Mouse (Mus musculus) liver, embryonic 16.5 days (tissue): ENCODE results near the gene Grin2b. TPM values are rescaled to one million over a fixed set of nuclear protein-coding genes. Genes with fewer than 3 reads are reported as not detected.

ENCODE experiments used
- ATAC-seq: fragments of 200-750 bp; cut with Nextera tagmentation; 2 replicates; pipeline ENCODE4 v1.8.0; 2017; ENCODE audit warnings: low read depth, mild to moderate bottlenecking, moderate number of reproducible peaks, moderate library complexity
- H3K27ac ChIP-seq: fragments of 300-500 bp; sonication (generic); 2 replicates; pipeline ENCODE4 v1.5.1; 2014; ENCODE audit warnings: mild to moderate bottlenecking, low read length
- H3K27me3 ChIP-seq: fragments of 300-500 bp; sonication (generic); 2 replicates; pipeline ENCODE4 v1.6.1; 2014; ENCODE audit warnings: low read depth, low read length, mixed read lengths; ENCODE audit not compliant: control insufficient read depth, insufficient read depth
- H3K36me3 ChIP-seq: fragments of 300-500 bp; sonication (generic); 2 replicates; pipeline ENCODE4 v1.6.1; 2014; ENCODE audit warnings: mild to moderate bottlenecking; ENCODE audit not compliant: control insufficient read depth, insufficient read depth
- H3K4me1 ChIP-seq: fragments of 300-500 bp; sonication (generic); 2 replicates; pipeline ENCODE4 v1.6.1; 2014; ENCODE audit warnings: low read depth, low read length, mixed read lengths; ENCODE audit not compliant: control insufficient read depth
- H3K4me2 ChIP-seq: fragments of 300-500 bp; sonication (generic); 2 replicates; pipeline ENCODE4 v1.6.1; 2014; ENCODE audit warnings: low read depth, low read length, mixed read lengths
- H3K4me3 ChIP-seq: fragments of 300-500 bp; sonication (generic); 2 replicates; pipeline ENCODE4 v1.5.1; 2014; ENCODE audit warnings: low read depth, mild to moderate bottlenecking, low read length
- H3K9ac ChIP-seq: fragments of 300-500 bp; sonication (generic); 2 replicates; pipeline ENCODE4 v1.6.1; 2014; ENCODE audit warnings: low read depth, low read length
- H3K9me3 ChIP-seq: fragments of 300-500 bp; sonication (generic); replicated peaks from 2 replicates; pipeline ENCODE4 v1.6.1; 2016; ENCODE audit warnings: low read length; ENCODE audit not compliant: control insufficient read depth
- WGBS: fragments of 180-500 bp; shearing (Covaris S2); extraction: QIAGEN DNeasy Blood & Tissue Kit; methylation state at CpG from one replicate; pipeline ENCODE4 v1.1.7; 2014; ENCODE audit not compliant: insufficient replicate concordance; 5-methylcytosine and 5-hydroxymethylcytosine counted together
- polyA plus RNA-seq: library from polyadenylated mRNA; unstranded; fragments of >200 nt; fragmentation: Nextera tagmentation; extraction: Ambion mirVana; gene quantifications from 2 replicates; pipeline ENCODE4 v1.2.1, GENCODE M21; 2015

Grin2b gene
- polyA plus RNA-seq, 1 experiment from 2014 or later, result not detected

DNA sequence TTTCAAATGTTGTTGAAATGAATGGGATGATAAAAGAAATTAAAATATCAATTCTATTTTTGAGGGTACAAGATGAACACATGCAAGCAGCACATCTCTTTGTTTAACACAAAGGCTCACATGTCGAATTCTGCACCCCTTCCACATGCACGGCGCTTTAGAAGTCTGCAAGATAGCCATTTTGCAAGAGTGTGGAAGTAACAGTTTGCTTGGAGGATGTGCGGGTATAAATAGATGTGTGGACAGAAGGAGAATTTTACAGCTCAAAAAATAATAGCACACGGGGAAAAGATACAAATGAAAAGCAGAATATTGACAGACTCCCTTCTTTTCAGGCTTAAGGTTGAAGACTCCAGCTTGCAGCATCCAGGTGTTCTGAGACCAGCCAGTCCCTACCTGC, 2.9 kb downstream of the Grin2b start:
- Histone ChIP-seq H3K4me1 (no peaks in the 10 kb centered on the region), H3K27me3 (peaks cover 22% of the 10 kb centered on the region), H3K9me3 (no peaks in the 10 kb centered on the region), H3K4me2 (no peak overlapping the region), H3K9ac (no peak overlapping the region), H3K27ac (no peak overlapping the region), H3K4me3 (no peak overlapping the region), H3K36me3 (no peaks in the 10 kb centered on the region)
- 57% methylated on average over 5 of the region's 5 CpGs for WGBS
- ATAC-seq, result no peak

DNA sequence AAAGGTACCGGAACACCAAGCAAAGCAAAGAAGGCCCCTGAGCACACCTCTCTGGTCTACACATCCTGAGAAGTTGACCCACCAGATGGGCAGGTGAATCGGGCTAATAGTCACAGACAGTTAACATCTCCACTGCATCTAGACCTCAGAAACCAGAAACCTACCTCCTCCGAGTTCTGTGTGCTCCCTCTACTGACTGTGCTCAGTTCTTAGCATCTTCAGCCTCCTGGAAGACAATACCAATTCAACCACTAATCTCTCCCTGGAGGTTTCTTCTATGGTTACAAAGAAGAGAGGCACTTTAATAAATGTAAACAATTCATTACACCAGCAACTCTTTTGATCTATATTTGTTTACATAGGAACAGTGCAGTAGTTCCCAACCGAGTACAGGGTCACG, 6.0 kb downstream of the Grin2b start:
- no peak for ATAC-seq
- Histone ChIP-seq H3K27ac (no peak overlapping the region), H3K4me1 (no peaks in the 10 kb centered on the region), H3K9me3 (no peaks in the 10 kb centered on the region), H3K36me3 (no peaks in the 10 kb centered on the region), H3K4me3 (no peak overlapping the region), H3K9ac (no peak overlapping the region), H3K4me2 (no peak overlapping the region), H3K27me3 (peaks cover 15% of the 10 kb centered on the region)
- 62% methylated on average over 5 of the region's 5 CpGs for WGBS

DNA sequence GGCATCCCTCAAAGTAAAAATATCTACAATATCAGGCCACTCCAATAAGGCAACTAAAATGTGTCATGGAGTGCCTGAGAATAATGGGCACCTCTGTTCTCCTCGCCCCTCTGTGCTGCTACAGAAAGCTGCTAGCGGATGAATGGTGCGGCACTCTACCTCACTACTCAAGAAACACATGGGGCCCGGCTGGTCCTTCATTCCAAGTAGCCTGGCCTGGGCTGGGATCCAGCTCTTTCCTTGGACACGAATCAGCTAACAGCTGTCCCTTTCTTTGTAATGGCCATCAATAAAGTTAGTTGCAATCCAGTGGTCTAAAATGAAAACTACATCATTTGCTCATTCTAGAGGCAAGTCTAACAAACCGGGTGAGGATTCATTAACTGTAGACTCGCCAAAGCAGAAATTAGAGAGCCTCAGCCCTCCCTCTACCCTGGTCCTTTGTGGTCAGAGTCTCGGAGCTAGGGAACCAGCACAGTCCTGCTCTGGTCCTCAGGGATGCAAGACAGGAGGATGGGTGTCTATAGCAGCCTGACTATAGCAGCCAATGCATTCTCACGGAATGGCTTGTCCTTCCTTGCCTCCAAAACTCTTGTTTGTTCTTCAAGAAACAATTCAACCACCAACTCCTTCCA, 7.8 kb downstream of the Grin2b start:
- Histone ChIP-seq H3K9me3 (no peaks in the 10 kb centered on the region), H3K36me3 (no peaks in the 10 kb centered on the region), H3K4me3 (no peak overlapping the region), H3K27me3 (peaks cover 3% of the 10 kb centered on the region; the same call in 1 of the 2 replicates), H3K27ac (no peak overlapping the region), H3K4me2 (no peak overlapping the region), H3K9ac (no peak overlapping the region), H3K4me1 (no peaks in the 10 kb centered on the region)
- ATAC-seq, result no peak
- 59% methylated on average over 9 of the region's 9 CpGs for WGBS

DNA sequence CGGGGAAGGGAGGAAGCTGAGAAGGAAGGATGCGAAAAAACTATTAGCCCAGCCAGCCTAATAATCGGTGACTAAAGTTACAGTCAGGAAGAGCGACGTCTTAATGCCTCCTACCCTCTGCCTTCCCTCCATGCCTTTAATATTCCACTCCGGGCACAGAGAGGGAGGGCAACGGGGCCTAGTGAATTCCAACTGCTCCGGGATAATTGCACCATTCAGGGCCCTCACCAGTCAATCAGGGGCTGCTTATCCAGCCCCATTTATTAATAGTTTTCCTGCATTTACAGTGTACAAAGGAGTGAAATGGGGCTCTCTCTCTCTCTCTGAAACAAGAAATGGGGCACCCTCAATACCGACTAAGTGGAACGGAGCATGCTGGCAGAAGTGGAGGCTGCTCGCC, 11.2 kb downstream of the Grin2b start:
- H3K9ac ChIP-seq, result no peak overlapping the region
- WGBS, result 63% methylated on average over 11 of the region's 11 CpGs
- H3K4me2 ChIP-seq, result no peak overlapping the region
- no peaks in the 10 kb centered on the region for H3K36me3 ChIP-seq
- H3K4me3 ChIP-seq, result no peak overlapping the region
- no peak for ATAC-seq
- H3K4me1 ChIP-seq, result no peaks in the 10 kb centered on the region
- H3K27ac ChIP-seq, result no peak overlapping the region
- no peaks in the 10 kb centered on the region for H3K9me3 ChIP-seq
- H3K27me3 ChIP-seq, result no peaks in the 10 kb centered on the region

DNA sequence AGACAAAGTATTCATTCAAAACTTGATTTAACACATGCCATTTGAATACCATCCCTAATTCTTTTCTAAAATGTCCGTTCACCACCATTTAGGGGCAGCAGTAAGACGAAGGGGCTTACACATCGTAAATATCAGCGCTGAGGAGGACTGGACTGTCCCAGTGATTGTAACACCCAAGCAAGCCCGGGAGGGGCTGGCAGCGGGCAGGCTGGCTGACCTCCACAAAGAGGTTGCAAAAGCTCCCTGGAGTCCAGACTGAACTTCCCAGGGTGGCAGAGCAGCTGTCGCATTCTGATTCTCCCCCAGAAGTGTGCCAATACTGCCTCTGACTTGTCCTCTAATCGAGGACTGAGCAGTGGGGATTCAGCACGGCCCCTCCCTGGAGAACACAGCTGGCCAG, 19.9 kb downstream of the Grin2b start:
- Histone ChIP-seq H3K27me3 (no peaks in the 10 kb centered on the region), H3K9me3 (no peaks in the 10 kb centered on the region), H3K27ac (no peak overlapping the region), H3K4me2 (no peak overlapping the region), H3K9ac (no peak overlapping the region), H3K4me3 (no peak overlapping the region), H3K36me3 (no peaks in the 10 kb centered on the region), H3K4me1 (no peaks in the 10 kb centered on the region)
- ATAC-seq, result no peak
- 59% methylated on average over 9 of the region's 9 CpGs for WGBS

DNA sequence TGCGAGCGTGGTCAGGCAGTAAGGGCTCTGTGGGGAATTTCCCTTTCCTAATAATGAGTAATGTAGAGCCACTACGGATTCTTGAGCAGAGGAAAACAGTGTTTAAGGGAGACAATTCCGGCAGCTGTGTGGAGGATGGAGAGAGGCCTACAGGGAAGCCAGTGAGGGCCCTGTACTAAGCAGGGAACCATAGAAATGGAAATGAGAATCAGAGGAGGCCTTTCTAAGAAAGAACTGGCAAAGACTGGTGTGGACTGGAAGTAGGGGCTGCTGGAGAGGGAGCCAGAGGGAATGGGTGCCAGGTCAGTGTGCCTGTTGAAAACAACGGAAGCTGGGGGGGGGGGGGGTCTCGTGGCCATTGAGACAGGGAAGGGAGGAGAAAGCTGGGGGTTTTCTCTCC, 23.2 kb downstream of the Grin2b start:
- ATAC-seq, result no peak

DNA sequence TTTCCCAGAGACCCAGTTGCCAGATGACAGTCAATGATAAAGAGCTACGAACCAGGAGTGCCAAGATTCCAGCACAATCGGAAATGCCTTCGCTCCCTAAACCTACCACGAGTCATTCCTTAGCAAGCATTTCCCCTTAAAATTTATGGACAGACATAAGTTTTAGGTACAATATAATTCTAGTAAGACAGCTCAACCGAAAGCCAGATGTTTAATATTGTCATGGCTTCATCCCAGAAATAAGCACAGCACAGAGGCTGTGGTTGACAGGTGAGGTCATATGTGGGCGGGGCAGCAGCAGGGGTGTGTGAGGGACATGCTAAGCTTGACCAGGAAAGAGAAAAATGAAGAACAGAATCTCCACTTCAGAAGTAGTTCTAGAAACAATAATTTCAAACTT, 33.3 kb downstream of the Grin2b start:
- WGBS, result 60% methylated on average over 6 of the region's 6 CpGs
- Histone ChIP-seq H3K9me3 (no peaks in the 10 kb centered on the region), H3K4me1 (no peaks in the 10 kb centered on the region), H3K4me3 (no peak overlapping the region), H3K27me3 (no peaks in the 10 kb centered on the region), H3K36me3 (no peaks in the 10 kb centered on the region), H3K4me2 (no peak overlapping the region), H3K27ac (no peak overlapping the region), H3K9ac (no peak overlapping the region)
- no peak for ATAC-seq

More for the DNA sequence above, 23.2 kb downstream of the Grin2b start:
- no peak overlapping the region for H3K4me2 ChIP-seq
- WGBS, result 56% methylated on average over 5 of the region's 6 CpGs
- no peak overlapping the region for H3K27ac ChIP-seq
- H3K9ac ChIP-seq, result no peak overlapping the region
- H3K4me1 ChIP-seq, result no peaks in the 10 kb centered on the region
- no peaks in the 10 kb centered on the region for H3K36me3 ChIP-seq
- H3K9me3 ChIP-seq, result no peaks in the 10 kb centered on the region
- no peaks in the 10 kb centered on the region for H3K27me3 ChIP-seq
- H3K4me3 ChIP-seq, result no peak overlapping the region

DNA sequence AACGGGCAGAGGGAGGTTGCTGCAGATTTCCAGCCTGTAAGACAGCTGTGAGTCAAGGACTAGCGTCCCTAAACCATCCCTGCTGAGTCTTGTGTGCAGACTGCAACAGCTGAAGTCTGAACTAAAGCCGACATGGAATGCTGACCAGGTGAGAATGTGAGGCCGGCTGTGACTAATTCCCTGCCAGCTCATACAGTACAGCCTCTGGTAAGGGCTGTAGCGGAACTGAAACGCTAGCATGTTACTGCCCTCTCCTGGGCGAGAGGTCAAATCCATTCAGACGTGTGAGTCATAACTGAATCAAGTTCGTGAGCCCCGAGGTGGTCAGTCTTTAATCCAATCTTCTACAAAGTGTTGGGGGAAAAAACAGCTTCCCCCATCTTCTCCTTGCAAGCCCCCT, 42.9 kb downstream of the Grin2b start:
- Histone ChIP-seq H3K4me2 (no peak overlapping the region), H3K27me3 (no peaks in the 10 kb centered on the region), H3K9ac (no peak overlapping the region), H3K4me3 (no peak overlapping the region), H3K27ac (no peak overlapping the region), H3K4me1 (no peaks in the 10 kb centered on the region), H3K9me3 (no peaks in the 10 kb centered on the region), H3K36me3 (no peaks in the 10 kb centered on the region)
- ATAC-seq, result no peak
- WGBS, result 30% methylated on average over 10 of the region's 10 CpGs

DNA sequence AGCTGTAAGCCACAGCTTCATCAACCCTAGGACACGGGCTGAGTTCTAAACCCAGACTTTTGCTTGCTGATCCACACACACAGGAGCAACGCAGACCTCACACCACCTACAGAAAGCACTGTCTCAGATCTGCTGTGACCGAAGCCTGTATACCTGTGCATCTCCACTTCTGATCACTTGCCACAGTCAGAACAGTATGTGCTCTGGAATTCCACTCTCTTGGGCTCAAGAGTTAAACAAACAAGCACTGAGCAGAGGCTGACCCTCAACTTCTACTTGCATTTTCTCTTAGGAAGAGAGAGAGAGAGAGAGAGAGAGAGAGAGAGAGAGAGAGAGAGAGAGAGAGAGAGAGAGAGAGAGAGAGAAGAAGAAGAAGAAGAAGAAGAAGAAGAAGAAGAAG, 50.7 kb downstream of the Grin2b start:
- Histone ChIP-seq H3K27me3 (no peaks in the 10 kb centered on the region), H3K4me1 (no peaks in the 10 kb centered on the region), H3K4me3 (no peak overlapping the region), H3K36me3 (no peaks in the 10 kb centered on the region), H3K27ac (no peak overlapping the region), H3K4me2 (no peak overlapping the region), H3K9ac (no peak overlapping the region), H3K9me3 (no peaks in the 10 kb centered on the region)
- no peak for ATAC-seq
- WGBS, result 52% methylated on average over 3 of the region's 3 CpGs
